Mouse (Mus musculus) stomach, embryonic 14.5 days (tissue): ENCODE measurements around the gene Mindy4b-ps. TPM values are rescaled to one million over a fixed set of nuclear protein-coding genes. Genes with fewer than 3 reads are reported as not detected.

ENCODE experiments used
- ATAC-seq: fragments of 200-750 bp; cut with Nextera tagmentation; 2 replicates; pipeline ENCODE4 v1.8.0; 2017; ENCODE audit warnings: low read depth, moderate TSS enrichment; ENCODE audit not compliant: insufficient number of reproducible peaks, insufficient read depth, low FRiP score
- H3K27ac ChIP-seq: fragments of 300-500 bp; sonication (generic); 2 replicates; pipeline ENCODE4 v1.5.1; 2014; ENCODE audit warnings: mild to moderate bottlenecking, low read length, moderate library complexity, mixed read lengths
- H3K27me3 ChIP-seq: fragments of 300-500 bp; sonication (generic); 2 replicates; pipeline ENCODE4 v1.6.1; 2014; ENCODE audit warnings: low read length, control low read depth, mixed read lengths; ENCODE audit not compliant: control insufficient read depth, insufficient read depth
- H3K36me3 ChIP-seq: fragments of 300-500 bp; sonication (generic); 2 replicates; pipeline ENCODE4 v1.6.1; 2014; ENCODE audit warnings: mild to moderate bottlenecking, control low read depth, low read length, moderate library complexity, mixed read lengths; ENCODE audit not compliant: control insufficient read depth, insufficient read depth
- H3K4me1 ChIP-seq: fragments of 300-500 bp; sonication (generic); 2 replicates; pipeline ENCODE4 v1.6.1; 2014; ENCODE audit warnings: low read length, control low read depth, mixed read lengths; ENCODE audit not compliant: control insufficient read depth, insufficient read depth
- H3K4me2 ChIP-seq: fragments of 300-500 bp; sonication (generic); replicated peaks from 2 replicates; pipeline ENCODE4 v1.6.1; 2014; ENCODE audit warnings: low read depth, low read length, control low read depth
- H3K4me3 ChIP-seq: fragments of 300-500 bp; sonication (generic); 2 replicates; pipeline ENCODE4 v1.5.1; 2014; ENCODE audit warnings: low read depth, low read length, control low read depth
- H3K9ac ChIP-seq: fragments of 300-500 bp; sonication (generic); replicated peaks from 2 replicates; pipeline ENCODE4 v1.6.1; 2014; ENCODE audit warnings: low read depth, mild to moderate bottlenecking, control low read depth, low read length, moderate library complexity, mixed read lengths
- H3K9me3 ChIP-seq: fragments of 300-500 bp; sonication (generic); 2 replicates; pipeline ENCODE4 v1.6.1; 2016; ENCODE audit warnings: low read depth, low read length, control low read depth; ENCODE audit not compliant: control insufficient read depth
- WGBS: fragments of 180-500 bp; shearing (Covaris S2); extraction: QIAGEN DNeasy Blood & Tissue Kit; methylation state at CpG from one replicate; pipeline ENCODE4 v1.1.7; 2014; 5-methylcytosine and 5-hydroxymethylcytosine counted together
- polyA plus RNA-seq: library from polyadenylated mRNA; unstranded; fragments of >200 nt; fragmentation: Nextera tagmentation; extraction: Ambion mirVana; gene quantifications from 2 replicates; pipeline ENCODE4 v1.2.1, GENCODE M21; 2014

The Mindy4b-ps gene
- polyA plus RNA-seq, 1 experiment from 2014 or later = not detected

DNA sequence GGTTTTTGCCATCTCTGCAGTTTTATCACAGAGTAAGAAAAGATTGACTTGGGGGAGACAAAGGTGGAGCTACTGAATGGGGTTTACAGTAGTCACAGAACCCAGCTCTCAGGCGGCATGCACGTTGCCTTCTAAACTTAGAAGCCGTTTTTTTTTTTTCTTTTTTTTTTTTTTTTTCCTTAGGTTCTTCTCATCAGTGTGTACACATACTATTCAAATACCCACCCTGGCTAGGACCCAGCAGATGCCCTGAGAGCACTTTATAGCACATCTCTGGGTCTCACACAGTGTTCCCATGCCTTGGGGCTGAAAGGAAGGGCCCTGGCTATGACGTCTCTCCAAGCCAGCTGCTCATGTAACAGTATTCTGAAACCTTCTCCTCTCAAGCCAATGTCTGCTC is 23.4 kb downstream of the Mindy4b-ps start:
- WGBS = 67% methylated on average over 4 of the region's 4 CpGs
- ATAC-seq = no peak

DNA sequence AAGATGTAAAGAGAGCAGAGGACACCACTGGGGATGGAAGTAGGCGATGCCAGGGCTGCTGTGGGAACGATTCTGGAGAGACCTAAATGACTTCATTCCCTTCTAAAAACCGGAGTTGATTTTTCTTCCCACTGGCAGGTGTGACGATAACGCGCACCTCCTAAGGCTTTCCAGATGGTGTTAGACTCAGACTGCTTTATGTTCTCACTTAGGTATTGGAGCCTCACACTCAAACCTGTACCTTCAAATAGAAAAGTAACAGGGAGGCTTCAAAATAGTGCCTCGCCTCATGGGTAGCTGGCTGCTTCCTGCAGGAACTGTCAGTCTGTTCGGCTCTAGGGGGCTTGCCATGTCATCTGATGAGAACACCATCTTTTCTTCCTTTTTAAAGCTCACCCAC is 23.9 kb downstream of the Mindy4b-ps start:
- no peak overlapping the region for H3K4me2 ChIP-seq
- H3K4me1 ChIP-seq = no peaks in the 10 kb centered on the region
- H3K27me3 ChIP-seq = no peaks in the 10 kb centered on the region
- ATAC-seq = no peak
- no peaks in the 10 kb centered on the region for H3K36me3 ChIP-seq
- H3K9ac ChIP-seq = no peak overlapping the region
- H3K4me3 ChIP-seq = no peak overlapping the region
- no peak overlapping the region for H3K27ac ChIP-seq
- no peaks in the 10 kb centered on the region for H3K9me3 ChIP-seq
- 81% methylated on average over 8 of the region's 8 CpGs for WGBS

More for the DNA sequence above, 23.4 kb downstream of the Mindy4b-ps start:
- Histone ChIP-seq H3K4me3 (no peak overlapping the region), H3K27ac (no peak overlapping the region), H3K4me1 (no peaks in the 10 kb centered on the region), H3K4me2 (no peak overlapping the region), H3K9ac (no peak overlapping the region), H3K27me3 (no peaks in the 10 kb centered on the region), H3K9me3 (no peaks in the 10 kb centered on the region), H3K36me3 (no peaks in the 10 kb centered on the region)

DNA sequence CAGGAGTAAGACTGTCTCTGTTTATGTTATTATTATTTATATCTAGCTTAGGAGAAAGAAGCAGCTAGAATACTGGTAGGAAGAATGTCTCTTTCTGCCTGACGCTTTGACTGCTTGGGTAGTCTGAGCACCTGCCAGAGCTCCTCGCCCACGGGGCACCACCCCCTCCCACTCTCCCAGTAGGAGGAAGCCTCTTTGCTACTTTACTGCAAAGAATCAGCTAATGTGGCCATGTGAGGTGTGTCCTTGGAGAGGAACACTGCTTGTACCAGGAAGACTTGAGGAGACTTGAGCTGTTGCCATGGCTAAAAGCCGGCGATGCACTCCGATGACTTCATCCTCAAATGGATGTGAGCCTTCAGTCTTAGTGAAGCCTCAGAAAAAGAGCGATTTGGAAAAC is 32.6 kb downstream of the Mindy4b-ps start:
- Histone ChIP-seq H3K27me3 (no peaks in the 10 kb centered on the region), H3K9me3 (no peaks in the 10 kb centered on the region), H3K4me2 (no peak overlapping the region), H3K36me3 (no peaks in the 10 kb centered on the region), H3K9ac (0 out of 2 replicates have a peak overlapping the region, but pooled peaks have one; percentile 10), H3K27ac (no peak overlapping the region), H3K4me1 (peaks cover 3% of the 10 kb centered on the region; the same call in 1 of the 2 replicates), H3K4me3 (no peak overlapping the region)
- ATAC-seq = no peak
- 52% methylated on average over 7 of the region's 7 CpGs for WGBS

DNA sequence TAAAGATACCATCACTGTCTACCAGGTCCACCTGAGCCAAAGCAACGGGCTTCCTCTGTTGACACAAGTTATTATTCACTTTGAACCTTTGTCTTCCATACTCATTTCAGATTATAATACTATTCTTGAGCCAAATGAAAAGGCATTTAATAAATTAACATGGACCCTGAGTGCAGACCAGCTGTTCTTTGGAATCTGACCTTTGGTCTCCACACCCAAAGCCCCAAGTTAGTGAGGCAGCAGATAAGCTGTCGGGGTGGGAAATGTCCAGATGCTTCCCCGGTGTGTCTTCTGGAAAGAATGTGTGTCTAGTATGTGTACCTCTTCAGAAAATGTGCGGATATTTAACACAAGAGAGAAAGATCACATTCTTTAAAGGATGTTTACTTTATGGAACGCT is 33.1 kb downstream of the Mindy4b-ps start:
- no peak for ATAC-seq
- WGBS = 28% methylated on average over 5 of the region's 5 CpGs
- Histone ChIP-seq H3K4me2 (no peak overlapping the region), H3K9ac (no peak overlapping the region), H3K36me3 (no peaks in the 10 kb centered on the region), H3K27ac (no peak overlapping the region), H3K27me3 (no peaks in the 10 kb centered on the region), H3K9me3 (no peaks in the 10 kb centered on the region), H3K4me1 (peaks cover 3% of the 10 kb centered on the region; the same call in 1 of the 2 replicates), H3K4me3 (no peak overlapping the region)

DNA sequence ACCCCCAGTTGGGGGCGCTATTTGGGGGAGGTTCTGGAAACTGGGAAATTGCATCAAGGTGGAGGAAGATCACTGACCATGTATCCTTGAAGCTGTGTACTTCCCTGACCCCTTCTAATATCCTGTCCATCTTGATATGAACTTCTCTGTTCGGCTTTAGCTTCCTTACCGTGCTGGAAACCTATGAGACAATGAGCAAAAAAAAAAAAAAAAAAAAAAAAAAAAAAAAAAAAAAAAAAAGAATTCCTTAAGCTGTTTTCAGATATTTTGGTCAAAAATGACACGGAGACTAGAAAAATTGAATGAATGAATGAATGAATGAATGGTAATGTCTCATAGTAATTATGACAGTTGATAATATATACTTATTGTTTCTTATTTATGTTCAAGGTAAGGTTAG is 35.6 kb downstream of the Mindy4b-ps start:
- Histone ChIP-seq H3K9ac (no peak overlapping the region), H3K4me2 (no peak overlapping the region), H3K27ac (no peak overlapping the region), H3K4me1 (peaks cover 3% of the 10 kb centered on the region; the same call in 1 of the 2 replicates), H3K36me3 (no peaks in the 10 kb centered on the region), H3K4me3 (no peak overlapping the region), H3K27me3 (no peaks in the 10 kb centered on the region), H3K9me3 (no peaks in the 10 kb centered on the region)
- 74% methylated on average over 4 of the region's 4 CpGs for WGBS
- ATAC-seq = no peak

DNA sequence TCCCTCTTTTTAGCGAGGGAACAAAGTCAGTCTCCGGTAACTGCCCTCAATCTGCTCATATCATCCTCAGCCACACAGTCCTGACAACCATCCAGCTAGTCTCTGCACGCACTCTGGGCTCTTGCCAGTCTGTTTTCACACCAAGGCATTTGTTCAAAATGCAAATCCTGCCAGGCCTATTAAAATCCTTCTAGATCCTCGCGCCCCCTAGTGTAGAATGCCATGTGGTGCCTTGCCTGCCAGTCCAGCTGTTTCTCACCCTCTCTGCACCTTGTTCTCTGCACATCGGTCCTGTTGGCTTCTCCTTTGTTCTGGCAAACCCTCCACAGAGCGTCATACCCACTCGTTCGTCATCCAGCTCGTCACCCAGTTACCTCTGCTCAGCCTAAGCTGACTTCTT is 36.2 kb downstream of the Mindy4b-ps start:
- 19% methylated on average over 10 of the region's 10 CpGs for WGBS
- no peak overlapping the region for H3K27ac ChIP-seq
- H3K36me3 ChIP-seq = no peaks in the 10 kb centered on the region
- H3K4me2 ChIP-seq = no peak overlapping the region
- H3K9ac ChIP-seq = no peak overlapping the region
- ATAC-seq = no peak
- no peaks in the 10 kb centered on the region for H3K27me3 ChIP-seq
- no peak overlapping the region for H3K4me3 ChIP-seq
- no peaks in the 10 kb centered on the region for H3K9me3 ChIP-seq
- H3K4me1 ChIP-seq = peaks cover 3% of the 10 kb centered on the region; the same call in 1 of the 2 replicates

DNA sequence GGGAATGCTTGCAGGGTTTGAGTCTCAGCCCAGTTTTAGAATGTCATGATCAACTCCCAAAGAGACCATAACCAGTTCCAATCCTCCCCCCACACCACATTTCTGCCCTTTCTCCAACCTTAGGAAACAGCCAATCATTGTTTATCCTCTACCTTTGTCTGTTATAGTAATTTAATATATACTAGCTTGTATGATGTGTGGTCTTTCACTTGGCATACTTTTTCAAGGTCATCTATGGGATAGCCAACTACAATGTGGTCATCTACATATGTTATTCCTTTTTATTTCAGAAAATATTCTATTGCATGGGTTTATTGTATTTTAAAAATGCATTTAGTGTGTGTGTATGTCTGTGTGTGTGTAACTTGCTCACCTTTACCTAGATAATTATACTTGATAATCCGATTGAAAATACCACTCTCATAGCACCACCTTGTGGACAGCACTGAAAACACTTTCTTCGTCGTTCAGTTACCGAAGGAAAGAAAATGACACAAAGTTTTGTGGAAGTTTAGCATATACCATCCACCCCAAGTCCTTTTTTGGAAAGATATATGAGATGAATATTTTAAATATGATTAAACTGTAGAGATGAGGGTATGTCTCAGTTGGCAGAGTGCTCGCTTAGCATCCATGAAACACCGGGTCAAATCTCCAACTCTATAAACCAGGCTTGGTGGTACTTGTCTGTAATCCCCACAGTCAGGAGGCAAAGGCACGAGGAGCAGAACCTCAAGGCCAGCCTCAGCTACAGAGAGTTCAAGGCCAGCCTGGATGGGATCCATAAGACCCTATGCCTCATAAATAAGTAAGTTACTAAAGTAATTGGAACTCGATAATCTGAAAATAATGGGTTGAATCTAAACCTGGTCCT is 37.7 kb downstream of the Mindy4b-ps start:
- Histone ChIP-seq H3K4me1 (peaks cover 1% of the 10 kb centered on the region; the same call in 1 of the 2 replicates), H3K9ac (no peak overlapping the region), H3K27ac (no peak overlapping the region), H3K27me3 (no peaks in the 10 kb centered on the region), H3K4me2 (no peak overlapping the region), H3K9me3 (no peaks in the 10 kb centered on the region), H3K4me3 (no peak overlapping the region), H3K36me3 (no peaks in the 10 kb centered on the region)
- WGBS = 32% methylated on average over 8 of the region's 8 CpGs
- ATAC-seq = 0 out of 2 replicates have a peak, but pooled peaks have one; percentile 6

DNA sequence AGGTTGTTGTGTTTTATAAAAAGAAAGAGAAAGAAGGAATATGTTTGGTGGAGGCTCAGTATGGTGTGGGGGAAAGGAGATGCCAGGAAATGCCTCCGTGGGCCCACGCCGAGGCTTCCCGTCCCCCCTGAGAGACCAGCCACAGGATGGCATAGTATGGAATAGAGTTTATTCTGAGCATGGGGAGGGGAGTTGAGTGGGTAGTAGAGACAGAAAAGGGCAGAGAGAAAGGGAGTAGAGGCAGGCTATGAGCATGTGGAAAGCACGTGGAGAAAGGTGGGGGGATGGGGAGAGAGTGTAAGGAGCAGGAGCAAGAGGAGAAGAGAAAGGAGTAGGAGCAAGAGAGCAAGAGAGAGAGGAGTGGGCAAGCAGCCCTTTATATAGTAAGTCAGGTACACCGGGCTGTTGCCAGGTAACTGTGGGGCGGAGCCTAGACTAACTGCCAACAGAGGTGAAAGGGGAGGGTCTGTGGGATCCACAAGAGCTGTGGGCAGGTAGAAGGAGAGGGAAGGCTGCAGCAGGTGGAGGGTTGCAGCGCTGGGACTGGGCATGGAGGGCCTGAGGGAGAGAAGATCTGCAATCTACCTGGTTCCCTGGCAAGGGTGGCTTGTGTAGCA is 38.4 kb downstream of the Mindy4b-ps start:
- Histone ChIP-seq H3K9ac (no peak overlapping the region), H3K36me3 (no peaks in the 10 kb centered on the region), H3K27ac (no peak overlapping the region), H3K4me3 (no peak overlapping the region), H3K4me2 (no peak overlapping the region), H3K9me3 (no peaks in the 10 kb centered on the region), H3K4me1 (no peaks in the 10 kb centered on the region), H3K27me3 (no peaks in the 10 kb centered on the region)
- WGBS = 44% methylated on average over 8 of the region's 8 CpGs
- ATAC-seq = 0 out of 2 replicates have a peak, but pooled peaks have one; percentile 74
